Mouse (Mus musculus): ENCODE results near the gene Krtap4-13.
"Not testable (repeated sequence)": the region's sequence is repeated elsewhere in the genome, so short reads cannot be mapped to it uniquely, and the experiment has no call there.

GRCm38 (mm10) chr11:99784900-99785299 lies 24.8 kb downstream of the Krtap4-13 start, which contains the start of gene Krtap4-9:
- not testable (repeated sequence) for TF ChIP-seq POLR2A (IDR thresholded peaks at IDR 0.05; ENCODE audit: insufficient read length, low read depth); USF1 (IDR thresholded peaks at IDR 0.05; ENCODE audit: low read depth); REST (IDR thresholded peaks at IDR 0.05; ENCODE audit: insufficient read depth, insufficient read length); E2F4 (IDR thresholded peaks at IDR 0.05; ENCODE audit: insufficient read depth); MAX (IDR thresholded peaks at IDR 0.05; ENCODE audit: low read depth); TCF12 (IDR thresholded peaks at IDR 0.05; ENCODE audit: insufficient read depth, poor library complexity, severe bottlenecking)
